In genomic region chr10:80827063-80827869, GRCm38 (mm10) we compare ENCODE assay signal across 8 mouse cellular contexts. TPM values are rescaled to one million over a fixed set of nuclear protein-coding genes. Genes with fewer than 3 reads are reported as not detected.
DNase-seq lines count a peak whose midpoint lies in the region; ATAC-seq and TF ChIP-seq lines count a peak whose summit lies in the region.

No protein-coding gene starts in this region.

- in situ Hi-C loops in ES-E14 (cut with MboI; ENCODE audit: low sequenced_read_pairs in 2 of 2, unreplicated experiment in 2 of 2): no loop called here

- no peak for TF ChIP-seq CTCF in liver, postnatal 0 days (IDR thresholded peaks at IDR 0.05; ENCODE audit: low read depth)

- H3K27ac ChIP-seq in heart, embryonic 12.5 days (ENCODE audit: poor library complexity, severe bottlenecking): peak overlapping the region; percentile 94
- no peak overlapping the region; the same call in 1 of the 2 replicates for H3K27ac ChIP-seq in ES-E14 (ENCODE audit: insufficient read depth, low read depth, low read length, poor library complexity, severe bottlenecking)
- H3K27ac ChIP-seq in heart, embryonic 16.5 days (ENCODE audit: low read length): peak overlapping the region; percentile 94
- peak overlapping the region; percentile 96 for H3K27ac ChIP-seq in liver, postnatal 0 days (ENCODE audit: low read depth)

- H3K36me3 ChIP-seq in heart, embryonic 12.5 days: peaks cover 24% of the 10 kb centered on the region
- H3K36me3 ChIP-seq in ES-E14 (ENCODE audit: control insufficient read depth, insufficient read depth, low read length, poor library complexity, severe bottlenecking): peaks cover 22% of the 10 kb centered on the region
- H3K36me3 ChIP-seq in heart, embryonic 16.5 days (ENCODE audit: control insufficient read depth, insufficient read depth): peaks cover 15% of the 10 kb centered on the region
- peaks cover 22% of the 10 kb centered on the region for H3K36me3 ChIP-seq in liver, postnatal 0 days (replicated peaks; ENCODE audit: insufficient read depth, low read length)

- no peak for DNase-seq in heart, postnatal 4 days
- DNase-seq in ES-E14 (ENCODE audit: low read depth, low spot score): no peak
- no peak for DNase-seq in liver, postnatal 0 days
- no peak for DNase-seq in right cerebral cortex, postnatal 36 days (ENCODE audit: low spot score in 2 of 2)
- no peak for DNase-seq in layer of hippocampus, postnatal 25 days (ENCODE audit: extremely low spot score in 1 of 2, low spot score in 1 of 2)
- DNase-seq in kidney, postnatal 10 days: no peak

- peak overlapping the region; percentile 99 for H3K4me2 ChIP-seq in heart, embryonic 12.5 days
- peak overlapping the region; percentile 86 for H3K4me2 ChIP-seq in heart, embryonic 16.5 days (ENCODE audit: low read depth, low read length)
- peak overlapping the region; percentile 96 for H3K4me2 ChIP-seq in liver, postnatal 0 days (ENCODE audit: low read depth, low read length)

- WGBS in heart, embryonic 12.5 days: 7% methylated on average over 29 of the region's 29 CpGs
- 3% methylated on average over 29 of the region's 29 CpGs for WGBS in heart, embryonic 16.5 days
- WGBS in liver, postnatal 0 days (ENCODE audit: insufficient replicate concordance): 6% methylated on average over 29 of the region's 29 CpGs

- peak overlapping the region; percentile 90 for H3K4me3 ChIP-seq in heart, embryonic 12.5 days
- H3K4me3 ChIP-seq in ES-E14 (ENCODE audit: insufficient read depth in 1 of 2, low read depth in 1 of 2, low read length in 2 of 2, poor library complexity in 1 of 2, severe bottlenecking in 1 of 2): peak overlapping the region; percentile 77 to 86
- peak overlapping the region; percentile 93 for H3K4me3 ChIP-seq in heart, embryonic 16.5 days (ENCODE audit: low read length)
- H3K4me3 ChIP-seq in liver, postnatal 0 days (ENCODE audit: low read depth, low read length): peak overlapping the region; percentile 79

- H3K27me3 ChIP-seq in heart, embryonic 12.5 days (replicated peaks): no peaks in the 10 kb centered on the region
- no peaks in the 10 kb centered on the region for H3K27me3 ChIP-seq in heart, embryonic 16.5 days (ENCODE audit: control insufficient read depth, insufficient read depth, low read length)
- H3K27me3 ChIP-seq in liver, postnatal 0 days (ENCODE audit: insufficient read depth, low read length): no peaks in the 10 kb centered on the region

- peak overlapping the region; percentile 93 for H3K9ac ChIP-seq in heart, embryonic 12.5 days
- peak overlapping the region; percentile 94 for H3K9ac ChIP-seq in ES-E14 (ENCODE audit: insufficient read depth, low read depth, low read length, poor library complexity, severe bottlenecking)
- H3K9ac ChIP-seq in heart, embryonic 16.5 days (ENCODE audit: low read length): peak overlapping the region; percentile 95
- H3K9ac ChIP-seq in liver, postnatal 0 days (replicated peaks): peak overlapping the region; percentile 87

- no peak for ATAC-seq in heart, embryonic 12.5 days (ENCODE audit: insufficient number of reproducible peaks, low FRiP score)
- no peak for ATAC-seq in heart, embryonic 16.5 days (replicated peaks; ENCODE audit: extremely low read depth, insufficient read depth, low FRiP score)
- no peak for ATAC-seq in liver, postnatal 0 days

- H3K4me1 ChIP-seq in heart, embryonic 12.5 days (replicated peaks): peaks cover 45% of the 10 kb centered on the region
- H3K4me1 ChIP-seq in ES-E14 (ENCODE audit: control insufficient read depth in 2 of 2, insufficient read depth in 2 of 2, low read length in 2 of 2, poor library complexity in 1 of 2): peaks cover 0 to 13% of the 10 kb centered on the region in 2 experiments; a peak in 2 of 4 replicates
- H3K4me1 ChIP-seq in heart, embryonic 16.5 days (ENCODE audit: control insufficient read depth, insufficient read depth, low read length): peaks cover 31% of the 10 kb centered on the region
- H3K4me1 ChIP-seq in liver, postnatal 0 days (ENCODE audit: insufficient read depth): peaks cover 50% of the 10 kb centered on the region

- TF ChIP-seq EP300 in liver, postnatal 0 days (IDR thresholded peaks at IDR 0.05; ENCODE audit: low read depth): no peak

- H3K9me3 ChIP-seq in heart, embryonic 12.5 days (replicated peaks): no peaks in the 10 kb centered on the region
- no peaks in the 10 kb centered on the region for H3K9me3 ChIP-seq in ES-E14 (ENCODE audit: control insufficient read depth, insufficient read depth, low read depth, low read length)
- no peaks in the 10 kb centered on the region for H3K9me3 ChIP-seq in heart, embryonic 16.5 days (replicated peaks; ENCODE audit: control insufficient read depth, low read length)
- H3K9me3 ChIP-seq in liver, postnatal 0 days (ENCODE audit: low read length): no peaks in the 10 kb centered on the region

TF ChIP-seq in ES-E14, 5 proteins besides CTCF, POLR2A, EP300 and RAD21:
- TF ChIP-seq HCFC1 (IDR thresholded peaks at IDR 0.05; ENCODE audit: borderline replicate concordance, insufficient read depth, low read length) (0 out of 2 replicates have a peak, but pooled peaks have one; percentile 16), CHD2 (IDR thresholded peaks at IDR 0.05; ENCODE audit: low read depth, low read length) (no peak), ZNF384 (IDR thresholded peaks at IDR 0.05; ENCODE audit: low read depth, low read length) (no peak), ZC3H11A (IDR thresholded peaks at IDR 0.05; ENCODE audit: borderline replicate concordance, low read depth, low read length) (no peak)

RNA-seq across cellular contexts. Expression of gene Oaz1, which starts 0.8 kb away (rescaled TPM):
- polyA plus RNA-seq in heart, embryonic 12.5 days (2016; fragmentation: Nextera tagmentation; extraction: Ambion mirVana): 1,577 and 1,597 TPM in 2 replicates
- 1,000 to 10,000 TPM; 1,002 to 1,049 TPM for total RNA-seq in heart, postnatal 4 days (2021)
- 823 and 1,116 TPM in 2 replicates for total RNA-seq in ES-E14 (2012; rRNA removed)
- polyA plus RNA-seq in heart, embryonic 16.5 days (2015; fragmentation: Nextera tagmentation; extraction: Ambion mirVana): 2,111 and 2,265 TPM in 2 replicates
- polyA plus RNA-seq in liver, postnatal 0 days (2015; fragmentation: Nextera tagmentation; extraction: Ambion mirVana): 1,017 and 1,029 TPM in 2 replicates
- 100 to 1,000 TPM; 491 to 550 TPM for total RNA-seq in layer of hippocampus, postnatal 25 days (2021)

RNA-seq across cellular contexts. Expression of gene Jsrp1, which starts 14.0 kb away (rescaled TPM):
- 6.1 and 6.7 TPM in 2 replicates for polyA plus RNA-seq in heart, embryonic 12.5 days (2016; fragmentation: Nextera tagmentation; extraction: Ambion mirVana)
- 1 to 10 TPM in 1 of 2 experiments, under 1 TPM in 1; 0.62 to 1.6 TPM for total RNA-seq in heart, postnatal 4 days (2021)
- total RNA-seq in ES-E14 (2012; rRNA removed): 0.67 and 1.0 TPM in 2 replicates
- 5.6 and 6.7 TPM in 2 replicates for polyA plus RNA-seq in heart, embryonic 16.5 days (2015; fragmentation: Nextera tagmentation; extraction: Ambion mirVana)
- polyA plus RNA-seq in liver, postnatal 0 days (2015; fragmentation: Nextera tagmentation; extraction: Ambion mirVana): 1.6 TPM in 1 of 2 replicates, not detected in the other
- 1 to 10 TPM; 2.5 to 3.5 TPM for total RNA-seq in layer of hippocampus, postnatal 25 days (2021)

RNA-seq across cellular contexts. Expression of gene Lingo3, which starts 16.6 kb away (rescaled TPM):
- 0.46 and 0.54 TPM in 2 replicates for polyA plus RNA-seq in heart, embryonic 12.5 days (2016; fragmentation: Nextera tagmentation; extraction: Ambion mirVana)
- total RNA-seq in heart, postnatal 4 days (2021): 1 to 10 TPM; 1.8 to 2.5 TPM
- total RNA-seq in ES-E14 (2012; rRNA removed): 2.4 and 6.9 TPM in 2 replicates
- polyA plus RNA-seq in heart, embryonic 16.5 days (2015; fragmentation: Nextera tagmentation; extraction: Ambion mirVana): 0.39 and 0.84 TPM in 2 replicates
- not detected in 2 replicates for polyA plus RNA-seq in liver, postnatal 0 days (2015; fragmentation: Nextera tagmentation; extraction: Ambion mirVana)
- total RNA-seq in layer of hippocampus, postnatal 25 days (2021): 10 to 100 TPM; 38.3 to 39.9 TPM

RNA-seq across cellular contexts. Expression of gene Amh, which starts 22.2 kb away (rescaled TPM):
- 0.14 and 0.23 TPM in 2 replicates for polyA plus RNA-seq in heart, embryonic 12.5 days (2016; fragmentation: Nextera tagmentation; extraction: Ambion mirVana)
- total RNA-seq in heart, postnatal 4 days (2021): 1 to 10 TPM in 1 of 2 experiments, under 1 TPM in 1; 0.61 to 1.0 TPM
- 1.0 and 1.9 TPM in 2 replicates for total RNA-seq in ES-E14 (2012; rRNA removed)
- 0.13 and 0.29 TPM in 2 replicates for polyA plus RNA-seq in heart, embryonic 16.5 days (2015; fragmentation: Nextera tagmentation; extraction: Ambion mirVana)
- polyA plus RNA-seq in liver, postnatal 0 days (2015; fragmentation: Nextera tagmentation; extraction: Ambion mirVana): 0.06 TPM in 1 of 2 replicates, not detected in the other
- 1 to 10 TPM; 2.3 to 3.2 TPM for total RNA-seq in layer of hippocampus, postnatal 25 days (2021)

RNA-seq across cellular contexts. Expression of gene Lsm7, which starts 27.7 kb away (rescaled TPM):
- polyA plus RNA-seq in heart, embryonic 12.5 days (2016; fragmentation: Nextera tagmentation; extraction: Ambion mirVana): 177 and 182 TPM in 2 replicates
- 10 to 100 TPM; 29.9 to 35.0 TPM for total RNA-seq in heart, postnatal 4 days (2021)
- total RNA-seq in ES-E14 (2012; rRNA removed): 385 and 464 TPM in 2 replicates
- 141 and 148 TPM in 2 replicates for polyA plus RNA-seq in heart, embryonic 16.5 days (2015; fragmentation: Nextera tagmentation; extraction: Ambion mirVana)
- 104 and 108 TPM in 2 replicates for polyA plus RNA-seq in liver, postnatal 0 days (2015; fragmentation: Nextera tagmentation; extraction: Ambion mirVana)
- 10 to 100 TPM; 41.5 to 43.8 TPM for total RNA-seq in layer of hippocampus, postnatal 25 days (2021)
